Mouse (Mus musculus): ENCODE measurements around the gene Lrrc42. TPM values are rescaled to one million over a fixed set of nuclear protein-coding genes. Genes with fewer than 3 reads are reported as not detected.

Gene Lrrc42
- polyA plus RNA-seq, 1 experiment from 2014 or later, result 50.7 TPM

DNA sequence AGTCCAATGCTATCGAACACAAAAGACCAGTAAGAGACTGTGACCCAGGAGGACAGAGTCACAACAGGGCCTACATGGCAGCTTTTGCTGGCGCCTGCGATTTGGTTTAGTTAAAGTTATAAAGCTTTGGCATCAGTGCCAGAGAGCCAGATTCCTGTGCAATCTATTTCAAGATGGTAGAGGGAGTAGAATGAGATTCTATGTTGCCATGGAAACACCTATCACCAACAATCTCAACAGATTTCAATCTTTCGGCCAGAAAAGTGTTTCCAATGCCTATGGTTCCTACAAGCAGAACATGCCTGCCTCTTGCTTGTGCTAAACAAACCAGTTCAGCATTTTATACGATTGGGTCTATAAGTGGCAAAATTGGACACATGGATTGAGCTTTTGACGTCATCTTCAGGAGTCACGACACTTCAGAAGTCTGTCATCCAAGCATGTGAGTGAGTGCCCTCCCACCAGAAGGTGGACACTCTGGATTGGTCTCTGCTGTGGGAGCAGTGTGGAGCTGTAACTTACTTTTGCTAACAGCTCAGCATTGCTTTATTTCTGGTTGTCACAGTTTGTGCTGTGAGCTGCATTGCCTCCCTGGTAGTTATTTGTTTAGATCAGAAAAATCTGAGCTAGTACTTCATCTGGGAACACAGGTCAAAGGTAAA lies 38.4 kb upstream of the Lrrc42 start:
- H3K36me3 ChIP-seq (ENCODE audit: control insufficient read depth, insufficient read depth, low read length), result no peaks in the 10 kb centered on the region
- peak; percentile 5 for DNase-seq
- 86% methylated on average over 7 of the region's 7 CpGs for WGBS
- H3K27ac ChIP-seq (replicated peaks; ENCODE audit: low read depth, low read length), result no peak overlapping the region
- H3K4me3 ChIP-seq (replicated peaks; ENCODE audit: low read depth, low read length), result no peak overlapping the region
- no peaks in the 10 kb centered on the region for H3K27me3 ChIP-seq (ENCODE audit: control insufficient read depth, insufficient read depth, low read length)
- ATAC-seq (ENCODE audit: low FRiP score, low TSS enrichment), result no peak
- H3K4me1 ChIP-seq (ENCODE audit: control insufficient read depth, insufficient read depth, low read length), result no peaks in the 10 kb centered on the region
- H3K9me3 ChIP-seq (ENCODE audit: control insufficient read depth, low read length), result no peaks in the 10 kb centered on the region
- H3K9ac ChIP-seq (replicated peaks; ENCODE audit: low read length), result no peak overlapping the region
- no peak overlapping the region for H3K4me2 ChIP-seq (ENCODE audit: low read length)

GRCm38 (mm10) chr4:107287517-107287916 lies 34.2 kb upstream of the Lrrc42 start:
- Histone ChIP-seq H3K9me3 (ENCODE audit: control insufficient read depth, low read length) (no peaks in the 10 kb centered on the region), H3K27me3 (ENCODE audit: control insufficient read depth, insufficient read depth, low read length) (no peaks in the 10 kb centered on the region), H3K27ac (replicated peaks; ENCODE audit: low read depth, low read length) (no peak overlapping the region), H3K4me2 (ENCODE audit: low read length) (no peak overlapping the region), H3K4me3 (replicated peaks; ENCODE audit: low read depth, low read length) (no peak overlapping the region), H3K9ac (replicated peaks; ENCODE audit: low read length) (no peak overlapping the region), H3K4me1 (ENCODE audit: control insufficient read depth, insufficient read depth, low read length) (no peaks in the 10 kb centered on the region), H3K36me3 (ENCODE audit: control insufficient read depth, insufficient read depth, low read length) (no peaks in the 10 kb centered on the region)
- 92% methylated on average over 2 of the region's 2 CpGs for WGBS
- no peak for DNase-seq
- no peak for ATAC-seq (ENCODE audit: low FRiP score, low TSS enrichment)

GRCm38 (mm10) chr4:107286386-107286785 lies 33.1 kb upstream of the Lrrc42 start:
- Histone ChIP-seq H3K27me3 (ENCODE audit: control insufficient read depth, insufficient read depth, low read length) (no peaks in the 10 kb centered on the region), H3K4me3 (replicated peaks; ENCODE audit: low read depth, low read length) (no peak overlapping the region), H3K27ac (replicated peaks; ENCODE audit: low read depth, low read length) (no peak overlapping the region), H3K9ac (replicated peaks; ENCODE audit: low read length) (no peak overlapping the region), H3K36me3 (ENCODE audit: control insufficient read depth, insufficient read depth, low read length) (no peaks in the 10 kb centered on the region), H3K4me2 (ENCODE audit: low read length) (no peak overlapping the region), H3K4me1 (ENCODE audit: control insufficient read depth, insufficient read depth, low read length) (no peaks in the 10 kb centered on the region), H3K9me3 (ENCODE audit: control insufficient read depth, low read length) (no peaks in the 10 kb centered on the region)
- WGBS, result 92% methylated on average over 8 of the region's 8 CpGs
- DNase-seq (no peak), ATAC-seq (ENCODE audit: low FRiP score, low TSS enrichment) (no peak)

GRCm38 (mm10) chr4:107285446-107286200 lies 32.3 kb upstream of the Lrrc42 start:
- Histone ChIP-seq H3K4me2 (ENCODE audit: low read length) (no peak overlapping the region), H3K36me3 (ENCODE audit: control insufficient read depth, insufficient read depth, low read length) (0 out of 2 replicates have a peak, but pooled peaks cover 4% of the 10 kb centered on the region), H3K4me1 (ENCODE audit: control insufficient read depth, insufficient read depth, low read length) (no peaks in the 10 kb centered on the region), H3K27ac (replicated peaks; ENCODE audit: low read depth, low read length) (no peak overlapping the region), H3K27me3 (ENCODE audit: control insufficient read depth, insufficient read depth, low read length) (no peaks in the 10 kb centered on the region; the same call in 1 of the 2 replicates), H3K9me3 (ENCODE audit: control insufficient read depth, low read length) (no peaks in the 10 kb centered on the region), H3K4me3 (replicated peaks; ENCODE audit: low read depth, low read length) (no peak overlapping the region), H3K9ac (replicated peaks; ENCODE audit: low read length) (no peak overlapping the region)
- ATAC-seq (ENCODE audit: low FRiP score, low TSS enrichment) (no peak), DNase-seq (no peak)
- WGBS, result 85% methylated on average over 3 of the region's 3 CpGs

DNA sequence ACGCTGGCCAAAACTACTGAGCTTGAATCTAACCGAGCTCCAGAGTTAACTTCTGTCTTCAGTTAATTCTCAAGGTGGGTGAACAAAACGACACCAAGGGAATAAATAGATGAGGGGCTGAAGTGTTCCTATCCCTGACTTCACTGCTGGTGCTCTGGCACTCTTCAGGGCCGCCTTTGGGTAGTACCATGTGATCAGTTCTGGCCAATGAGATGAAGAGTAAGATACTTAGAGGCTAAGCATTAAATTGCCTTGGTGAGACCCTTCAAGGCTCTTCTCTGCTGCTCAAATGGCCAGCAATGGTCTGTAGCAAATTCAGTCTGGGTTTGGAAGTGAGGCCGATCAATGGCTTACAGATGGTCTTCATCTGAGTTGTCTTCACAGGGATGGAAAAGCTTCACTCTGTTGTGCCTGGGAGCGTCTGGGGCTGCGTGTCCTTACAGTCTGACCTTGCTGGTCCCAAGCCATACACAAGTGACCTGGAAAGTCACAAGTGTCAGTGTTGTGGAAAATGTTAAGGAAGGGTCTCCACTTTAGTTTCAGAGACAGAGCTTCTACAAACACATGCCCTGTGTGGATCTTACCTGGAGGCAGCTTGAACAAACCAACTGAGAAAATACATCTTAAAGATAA lies 27.6 kb upstream of the Lrrc42 start:
- WGBS, result 84% methylated on average over 7 of the region's 7 CpGs
- ATAC-seq (ENCODE audit: low FRiP score, low TSS enrichment), result no peak
- Histone ChIP-seq H3K36me3 (ENCODE audit: control insufficient read depth, insufficient read depth, low read length) (peaks cover 10% of the 10 kb centered on the region), H3K9ac (replicated peaks; ENCODE audit: low read length) (no peak overlapping the region), H3K4me3 (replicated peaks; ENCODE audit: low read depth, low read length) (no peak overlapping the region), H3K9me3 (ENCODE audit: control insufficient read depth, low read length) (no peaks in the 10 kb centered on the region), H3K4me2 (ENCODE audit: low read length) (no peak overlapping the region), H3K27ac (replicated peaks; ENCODE audit: low read depth, low read length) (no peak overlapping the region), H3K27me3 (ENCODE audit: control insufficient read depth, insufficient read depth, low read length) (peaks cover 4% of the 10 kb centered on the region; the same call in 1 of the 2 replicates), H3K4me1 (ENCODE audit: control insufficient read depth, insufficient read depth, low read length) (peaks cover 9% of the 10 kb centered on the region; the same call in 1 of the 2 replicates)
- no peak for DNase-seq

DNA sequence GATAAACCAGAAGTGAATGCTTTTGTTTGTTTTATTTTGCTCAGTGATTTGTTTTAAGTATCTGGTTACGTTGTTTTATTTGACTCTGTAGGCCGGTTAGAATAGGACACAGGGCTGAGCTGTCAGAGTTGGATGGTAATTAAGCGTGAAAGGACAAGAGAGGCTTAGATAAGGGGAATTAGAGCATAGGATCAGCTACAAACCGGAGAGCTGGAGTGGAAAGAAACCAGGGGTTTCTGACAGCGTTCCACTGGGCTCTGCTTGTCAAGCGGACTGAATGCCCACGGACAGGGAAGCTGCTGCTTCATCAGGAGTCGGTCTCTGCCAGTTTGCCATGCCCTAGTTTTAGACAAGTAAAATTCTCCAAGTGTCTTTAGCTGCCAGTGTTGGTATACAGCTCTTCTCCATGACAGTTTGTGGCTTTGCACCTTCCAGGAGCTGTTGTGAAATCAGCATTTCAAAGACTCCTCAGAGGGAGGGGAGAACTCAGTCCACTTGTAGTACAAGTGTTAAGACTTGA lies 24.9 kb upstream of the Lrrc42 start:
- peak overlapping the region; percentile 52; the same call in 1 of the 2 replicates for H3K27ac ChIP-seq (replicated peaks; ENCODE audit: low read depth, low read length)
- WGBS, result 3% methylated on average over 8 of the region's 8 CpGs
- peak; percentile 48; the same call in 1 of the 2 replicates for ATAC-seq (ENCODE audit: low FRiP score, low TSS enrichment)
- peaks cover 16% of the 10 kb centered on the region for H3K36me3 ChIP-seq (ENCODE audit: control insufficient read depth, insufficient read depth, low read length)
- H3K9ac ChIP-seq (replicated peaks; ENCODE audit: low read length), result no peak overlapping the region
- H3K4me2 ChIP-seq (ENCODE audit: low read length), result peak overlapping the region; percentile 18
- H3K9me3 ChIP-seq (ENCODE audit: control insufficient read depth, low read length), result no peaks in the 10 kb centered on the region
- DNase-seq, result peak; percentile 65
- peaks cover 9% of the 10 kb centered on the region; the same call in 1 of the 2 replicates for H3K4me1 ChIP-seq (ENCODE audit: control insufficient read depth, insufficient read depth, low read length)
- peaks cover 4% of the 10 kb centered on the region; the same call in 1 of the 2 replicates for H3K27me3 ChIP-seq (ENCODE audit: control insufficient read depth, insufficient read depth, low read length)
- no peak overlapping the region for H3K4me3 ChIP-seq (replicated peaks; ENCODE audit: low read depth, low read length)

DNA sequence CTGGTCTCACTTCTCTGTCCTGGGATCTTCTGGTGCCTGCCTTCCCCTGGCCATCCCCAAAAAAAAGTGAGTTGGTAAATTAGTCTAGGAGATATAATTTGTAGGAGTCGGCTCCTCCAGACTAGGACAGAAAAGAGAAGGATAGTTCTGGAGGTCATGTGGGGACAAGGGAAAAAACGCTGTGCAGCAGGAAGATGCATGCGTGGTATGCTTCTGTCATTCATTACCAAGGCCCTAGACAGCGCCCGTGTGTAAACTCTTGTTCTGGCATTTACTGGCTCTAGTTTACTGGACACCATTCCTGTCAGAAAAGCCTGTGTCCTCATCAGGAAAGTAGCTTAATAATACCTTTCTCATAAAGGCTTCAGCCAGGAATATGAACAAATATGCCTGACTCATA lies 21.2 kb upstream of the Lrrc42 start:
- no peak for DNase-seq

DNA sequence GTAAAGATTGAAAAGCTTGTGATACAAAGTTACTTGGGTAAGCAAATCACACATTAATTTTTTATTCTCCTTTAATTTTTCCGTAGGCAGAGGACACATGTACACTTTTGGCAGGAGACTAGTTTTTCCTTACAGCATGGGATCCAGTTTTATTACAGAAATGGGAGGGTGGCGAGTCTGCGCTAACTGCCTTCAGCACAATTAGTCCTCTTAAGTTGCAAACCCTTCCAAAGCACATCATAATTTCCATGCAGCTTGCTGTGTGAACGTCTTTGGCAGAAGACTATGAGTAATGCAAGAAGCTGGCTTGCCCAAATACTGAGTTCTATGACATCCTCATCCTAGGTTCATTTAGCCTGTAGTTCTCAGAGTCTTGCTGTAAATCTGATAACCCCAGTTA lies 20.4 kb upstream of the Lrrc42 start:
- Histone ChIP-seq H3K4me1 (ENCODE audit: control insufficient read depth, insufficient read depth, low read length) (peaks cover 7% of the 10 kb centered on the region; the same call in 1 of the 2 replicates), H3K27me3 (ENCODE audit: control insufficient read depth, insufficient read depth, low read length) (no peaks in the 10 kb centered on the region), H3K36me3 (ENCODE audit: control insufficient read depth, insufficient read depth, low read length) (peaks cover 5% of the 10 kb centered on the region; the same call in 1 of the 2 replicates), H3K4me3 (replicated peaks; ENCODE audit: low read depth, low read length) (no peak overlapping the region), H3K9ac (replicated peaks; ENCODE audit: low read length) (no peak overlapping the region), H3K4me2 (ENCODE audit: low read length) (no peak overlapping the region), H3K27ac (replicated peaks; ENCODE audit: low read depth, low read length) (no peak overlapping the region), H3K9me3 (ENCODE audit: control insufficient read depth, low read length) (no peaks in the 10 kb centered on the region)
- ATAC-seq (ENCODE audit: low FRiP score, low TSS enrichment), result no peak
- DNase-seq, result no peak
- WGBS, result 86% methylated on average over 4 of the region's 4 CpGs

More for the DNA sequence above, 21.2 kb upstream of the Lrrc42 start:
- no peak overlapping the region for H3K4me3 ChIP-seq (replicated peaks; ENCODE audit: low read depth, low read length)
- no peak overlapping the region for H3K27ac ChIP-seq (replicated peaks; ENCODE audit: low read depth, low read length)
- H3K4me1 ChIP-seq (ENCODE audit: control insufficient read depth, insufficient read depth, low read length), result peaks cover 9% of the 10 kb centered on the region; the same call in 1 of the 2 replicates
- H3K4me2 ChIP-seq (ENCODE audit: low read length), result no peak overlapping the region
- peaks cover 5% of the 10 kb centered on the region; the same call in 1 of the 2 replicates for H3K36me3 ChIP-seq (ENCODE audit: control insufficient read depth, insufficient read depth, low read length)
- no peaks in the 10 kb centered on the region for H3K9me3 ChIP-seq (ENCODE audit: control insufficient read depth, low read length)
- no peak for ATAC-seq (ENCODE audit: low FRiP score, low TSS enrichment)
- no peaks in the 10 kb centered on the region for H3K27me3 ChIP-seq (ENCODE audit: control insufficient read depth, insufficient read depth, low read length)
- no peak overlapping the region for H3K9ac ChIP-seq (replicated peaks; ENCODE audit: low read length)
- WGBS, result 86% methylated on average over 5 of the region's 5 CpGs
